Mouse (Mus musculus) pancreas, adult 10 weeks (tissue): ENCODE measurements around the gene Plekho2. TPM values are rescaled to one million over a fixed set of nuclear protein-coding genes. Genes with fewer than 3 reads are reported as not detected.

ENCODE experiments used
- polyA plus RNA-seq: library from polyadenylated mRNA; stranded (reverse); fragments of 350-450 nt; fragmentation: Illumina TruSeq; extraction: RNeasy Lipid Tissue Mini Kit (QIAGEN cat#74804); gene quantifications from one replicate; pipeline ENCODE4 v1.2.3, GENCODE M21; 2015; ENCODE audit warnings: low read depth, low replicate concordance; ENCODE audit not compliant: insufficient read depth

Plekho2 gene
- polyA plus RNA-seq, result 5.2 TPM

DNA sequence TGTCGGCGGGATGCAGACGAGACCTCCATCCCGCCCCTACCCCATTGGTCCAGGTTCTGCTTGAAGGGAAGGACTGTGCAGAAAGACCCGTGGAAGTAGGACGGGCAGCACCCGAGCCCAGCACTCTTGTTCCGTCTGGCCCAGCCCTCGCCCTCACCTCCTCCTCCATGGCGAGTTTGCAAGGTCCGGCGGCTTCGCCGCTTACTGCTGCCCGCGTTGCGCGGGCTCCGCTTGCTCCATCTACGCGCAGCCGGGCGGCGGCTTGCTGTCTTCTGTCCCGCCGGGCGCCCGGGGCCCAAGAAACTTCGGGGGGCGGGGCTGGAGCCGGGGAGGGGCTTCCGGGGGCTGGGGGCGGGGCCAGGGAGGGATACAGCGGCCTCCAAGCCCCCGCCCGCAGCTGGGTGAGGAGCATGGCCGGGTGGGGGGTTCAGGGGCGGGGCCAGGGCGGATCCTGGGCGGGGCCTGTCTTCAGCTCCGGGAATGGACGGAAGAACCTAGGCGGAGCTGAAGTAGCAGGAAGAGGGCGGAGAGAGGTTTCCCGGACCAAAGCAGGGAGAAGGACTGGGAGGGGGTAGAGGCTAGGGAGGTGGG, at the start of gene Plekho2:
Plekho2 (minus strand) TSS at position 260 of the 591 bp plus-strand sequence.

DNA sequence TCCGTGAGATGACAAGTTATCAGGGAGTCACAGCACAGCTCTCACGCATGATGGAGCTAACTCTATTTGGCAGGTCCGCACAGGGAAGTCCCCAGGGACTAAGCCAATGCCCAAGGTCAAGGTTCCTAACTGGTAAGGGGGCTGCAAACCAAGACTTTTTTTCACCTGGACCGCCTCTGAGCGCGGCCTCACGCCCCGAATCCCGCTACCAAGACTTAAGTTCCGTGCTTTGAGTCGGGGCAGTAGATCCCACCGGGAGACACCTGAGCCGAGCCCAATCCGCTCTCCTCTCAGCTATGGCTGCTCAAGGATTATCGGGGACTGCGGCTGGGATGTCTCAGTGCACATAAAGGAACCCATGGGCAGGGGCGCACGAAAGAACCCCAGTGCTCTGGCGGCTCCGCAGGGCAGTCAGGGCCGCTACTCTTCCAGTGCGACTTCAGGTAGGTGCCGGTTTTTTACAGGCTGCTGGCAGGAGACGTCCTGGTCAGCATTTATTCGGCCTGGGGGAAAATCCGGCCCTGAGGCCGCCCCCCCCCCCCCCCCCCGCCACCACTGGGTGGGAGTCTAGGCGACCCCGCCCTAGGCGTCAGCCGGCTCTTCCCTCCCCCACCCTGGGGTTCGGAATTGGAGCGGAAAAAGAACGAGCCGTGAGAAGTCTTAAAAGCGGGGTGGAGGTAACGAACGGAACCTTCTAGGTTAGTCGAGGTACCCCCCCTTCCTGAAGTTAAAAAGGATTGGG, 49.4 kb upstream of the Plekho2 start, which contains the start of gene Rbpms2:
Rbpms2 (plus strand) TSS at position 624 of the 742 bp plus-strand sequence.

DNA sequence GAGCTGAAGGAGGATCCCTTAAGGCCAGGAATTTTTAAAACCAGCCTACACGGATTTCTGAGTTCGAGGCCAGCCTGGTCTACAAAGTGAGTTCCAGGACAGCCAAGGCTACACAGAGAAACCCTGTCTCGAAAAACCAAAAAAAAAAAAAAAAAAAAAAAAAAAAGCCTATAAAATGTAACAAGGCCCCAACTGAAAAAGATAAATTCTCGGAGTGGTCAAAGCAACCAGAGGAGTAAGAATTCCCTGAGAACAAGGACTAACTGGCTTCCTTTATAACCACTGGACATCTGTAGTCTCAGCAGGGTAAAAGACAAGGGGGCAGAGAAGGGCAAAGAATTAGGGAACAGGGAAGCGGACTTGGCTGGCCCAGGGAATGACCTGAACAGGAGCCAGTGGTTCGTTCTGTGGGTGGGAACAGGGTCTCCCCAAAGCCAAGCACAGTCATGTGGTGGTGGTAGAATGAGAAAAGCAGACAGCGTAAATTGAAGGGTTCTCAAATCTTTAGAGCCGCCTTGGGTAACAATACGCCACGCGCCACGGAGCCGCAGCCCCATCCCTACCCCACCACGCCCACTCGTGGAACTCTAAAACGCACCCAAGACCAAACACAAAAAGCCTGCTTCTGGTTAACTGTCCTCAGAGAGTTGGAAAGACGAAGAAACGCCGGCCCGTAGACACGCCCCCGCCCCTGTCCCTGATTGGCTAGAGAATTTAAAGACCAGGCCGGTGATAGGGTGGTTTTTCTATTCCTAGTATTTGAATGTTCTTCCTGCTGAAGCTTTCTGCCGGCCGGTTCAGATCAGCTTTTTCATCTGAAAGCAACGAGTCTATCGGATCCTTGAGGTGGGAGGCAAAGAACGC, 6.8 kb upstream of the Plekho2 start, which contains the start of gene Pif1:
Pif1 (plus strand) TSS at position 755 of the 864 bp plus-strand sequence.

DNA sequence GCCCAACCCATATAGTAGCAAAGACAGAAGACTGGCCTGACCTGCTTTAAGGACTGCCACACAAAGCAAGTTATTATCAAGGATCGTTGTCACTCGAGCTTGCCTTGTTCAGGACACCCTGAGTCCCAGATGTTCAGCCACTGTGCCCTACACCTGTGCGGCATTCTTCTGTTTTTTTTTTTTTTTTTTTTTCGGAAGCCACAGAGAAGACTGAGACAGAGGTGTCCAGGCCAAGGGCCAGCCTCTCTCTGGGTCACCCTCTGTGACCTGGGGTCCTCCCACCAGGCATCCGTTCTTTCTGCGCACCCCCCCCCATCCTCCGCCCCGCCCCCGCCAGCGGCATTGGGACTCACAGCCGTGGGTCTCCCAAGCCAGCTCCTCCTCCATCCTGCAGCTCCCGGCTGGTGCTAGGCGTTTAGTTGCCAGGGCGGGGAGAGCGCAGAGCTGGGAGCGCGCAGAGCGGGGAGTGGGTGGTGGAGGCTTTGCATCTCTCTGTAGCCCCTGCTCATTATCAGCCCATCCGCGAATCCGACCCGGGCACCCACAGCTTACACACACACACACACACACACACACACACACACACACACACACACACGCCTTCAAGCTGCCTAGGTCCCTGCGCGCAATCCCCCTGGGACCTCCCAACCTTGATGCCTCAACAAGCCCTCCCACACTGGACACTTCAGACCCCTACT, 59.9 kb downstream of the Plekho2 start, which contains the start of gene Ankdd1a:
Ankdd1a (minus strand) TSS at position 387 of the 698 bp plus-strand sequence.

Other genes with a start within 250 kb of the Plekho2 start
- 3.5 TPM for gene Pdcd7, start 233.9 kb downstream of the Plekho2 start, polyA plus RNA-seq
- gene Ubap1l, start 219.0 kb downstream of the Plekho2 start, polyA plus RNA-seq, result not detected
- gene Kbtbd13, start 188.4 kb downstream of the Plekho2 start, polyA plus RNA-seq, result not detected
- 6.2 TPM for gene Rasl12, start 181.5 kb downstream of the Plekho2 start, polyA plus RNA-seq
- gene Slc51b, start 157.1 kb downstream of the Plekho2 start, polyA plus RNA-seq, result not detected
- 5.0 TPM for gene Mtfmt, start 144.3 kb downstream of the Plekho2 start, polyA plus RNA-seq
- 5.7 TPM for gene Spg21, start 119.1 kb downstream of the Plekho2 start, polyA plus RNA-seq
- gene Ankdd1a, start 59.8 kb downstream of the Plekho2 start, polyA plus RNA-seq, result not detected
- gene Pif1, start 7.1 kb upstream of the Plekho2 start, polyA plus RNA-seq, result not detected
- gene Rbpms2, start 49.6 kb upstream of the Plekho2 start, polyA plus RNA-seq, result 1.5 TPM
- 32.7 TPM for gene Oaz2, start 88.0 kb upstream of the Plekho2 start, polyA plus RNA-seq
- 5.2 TPM for gene Zfp609, start 247.5 kb upstream of the Plekho2 start, polyA plus RNA-seq